Mouse (Mus musculus) lung, postnatal 0 days (tissue): ENCODE data around the gene Defb38.

ENCODE experiments used
- CTCF ChIP-seq: IDR thresholded peaks from 2 replicates; pipeline ENCODE4 v1.5.1; 2016; ENCODE audit warnings: antibody characterized with exemption, mild to moderate bottlenecking
- EP300 ChIP-seq: IDR thresholded peaks from 2 replicates; pipeline ENCODE4 v1.6.1; 2016; ENCODE audit warnings: antibody characterized with exemption, mild to moderate bottlenecking, control low read depth

GRCm38 (mm10) chr8:19026466-19026865 lies at the start of gene Defb38:
- no peak for TF ChIP-seq EP300
- no peak for TF ChIP-seq CTCF
